Mouse (Mus musculus) spleen, adult 2 months (tissue): ENCODE data around the gene Slc46a2. TPM values are rescaled to one million over a fixed set of nuclear protein-coding genes. Genes with fewer than 3 reads are reported as not detected.

ENCODE experiments used
- DNase-seq, 2 experiments: peaks; one replicate each; pipeline versions ENCODE4 v3.0.0 to v3.0.0-alpha.2; 2012 to 2021; ENCODE audit warnings: low spot score in 2 of 2, low read depth in 1 of 2
- H3K27ac ChIP-seq: fragments of 200-500 bp; 2 replicates; pipeline ENCODE4 v1.5.1; 2012; ENCODE audit warnings: low read length, inconsistent platforms; ENCODE audit not compliant: insufficient read depth
- H3K27me3 ChIP-seq: fragments of 200-500 bp; 2 replicates; pipeline ENCODE4 v1.6.1; 2012; ENCODE audit warnings: mild to moderate bottlenecking, moderate library complexity, low read length, inconsistent platforms; ENCODE audit not compliant: control insufficient read depth, insufficient read depth
- H3K36me3 ChIP-seq: fragments of 200-500 bp; 2 replicates; pipeline ENCODE4 v1.6.1; 2012; ENCODE audit warnings: mild to moderate bottlenecking, low read length, inconsistent platforms; ENCODE audit not compliant: control insufficient read depth, insufficient read depth
- H3K4me1 ChIP-seq: fragments of 200-500 bp; 2 replicates; pipeline ENCODE4 v1.6.1; 2011; ENCODE audit warnings: inconsistent platforms; ENCODE audit not compliant: control insufficient read depth, insufficient read depth, insufficient read length
- H3K4me3 ChIP-seq: fragments of 200-500 bp; 2 replicates; pipeline ENCODE4 v1.5.1; 2011; ENCODE audit warnings: mild to moderate bottlenecking, inconsistent platforms; ENCODE audit not compliant: insufficient read depth, insufficient read length; ENCODE audit errors: extremely low read depth
- CTCF ChIP-seq: fragments of 200-500 bp; IDR thresholded peaks from 2 replicates; pipeline ENCODE4 v1.5.1; 2011; ENCODE audit warnings: mild to moderate bottlenecking, inconsistent platforms; ENCODE audit not compliant: insufficient read depth, insufficient read length, insufficient replicate concordance; ENCODE audit errors: extremely low read depth
- POLR2A ChIP-seq: fragments of 200-500 bp; IDR thresholded peaks from 2 replicates; pipeline ENCODE4 v1.6.1; 2011; ENCODE audit warnings: low read depth, low read length, inconsistent platforms
- WGBS: fragments of 180-500 bp; shearing (Covaris S2); methylation state at CpG from one replicate; pipeline ENCODE4 v1.1.7; 2018; 5-methylcytosine and 5-hydroxymethylcytosine counted together
- polyA plus RNA-seq: library from polyadenylated mRNA; depleted of rRNA; stranded (reverse); fragments of >200 nt; gene quantifications from 2 replicates; pipeline ENCODE4 v1.2.3, GENCODE M21; 2012

The Slc46a2 gene
- polyA plus RNA-seq, 1 experiment = not detected

DNA sequence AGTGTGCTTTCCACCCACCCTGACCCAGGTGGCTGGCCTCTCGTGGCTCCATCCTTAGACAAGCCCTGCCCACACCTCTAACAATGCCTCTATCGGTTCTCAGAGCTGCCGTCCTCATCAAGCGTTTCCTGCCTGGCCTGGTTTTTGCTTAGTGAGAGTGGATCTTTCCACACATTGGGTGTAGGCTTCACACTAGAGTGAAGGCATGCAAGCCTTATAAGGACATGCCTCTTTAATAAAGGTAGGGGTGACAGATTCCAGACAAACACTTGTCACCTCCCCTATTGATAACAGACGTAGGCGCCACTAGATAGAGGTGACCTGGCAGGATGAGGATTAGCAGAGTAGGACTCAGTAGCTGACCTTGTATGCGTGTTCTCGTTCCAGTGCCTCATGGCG is 16.3 kb downstream of the Slc46a2 start:
- Histone ChIP-seq H3K4me1 (no peaks in the 10 kb centered on the region), H3K27ac (no peak overlapping the region), H3K36me3 (peaks cover 38% of the 10 kb centered on the region), H3K4me3 (no peak overlapping the region), H3K27me3 (no peaks in the 10 kb centered on the region)
- DNase-seq = no peak
- 87% methylated on average over 9 of the region's 9 CpGs for WGBS
- TF ChIP-seq CTCF = no peak
- TF ChIP-seq POLR2A = no peak

DNA sequence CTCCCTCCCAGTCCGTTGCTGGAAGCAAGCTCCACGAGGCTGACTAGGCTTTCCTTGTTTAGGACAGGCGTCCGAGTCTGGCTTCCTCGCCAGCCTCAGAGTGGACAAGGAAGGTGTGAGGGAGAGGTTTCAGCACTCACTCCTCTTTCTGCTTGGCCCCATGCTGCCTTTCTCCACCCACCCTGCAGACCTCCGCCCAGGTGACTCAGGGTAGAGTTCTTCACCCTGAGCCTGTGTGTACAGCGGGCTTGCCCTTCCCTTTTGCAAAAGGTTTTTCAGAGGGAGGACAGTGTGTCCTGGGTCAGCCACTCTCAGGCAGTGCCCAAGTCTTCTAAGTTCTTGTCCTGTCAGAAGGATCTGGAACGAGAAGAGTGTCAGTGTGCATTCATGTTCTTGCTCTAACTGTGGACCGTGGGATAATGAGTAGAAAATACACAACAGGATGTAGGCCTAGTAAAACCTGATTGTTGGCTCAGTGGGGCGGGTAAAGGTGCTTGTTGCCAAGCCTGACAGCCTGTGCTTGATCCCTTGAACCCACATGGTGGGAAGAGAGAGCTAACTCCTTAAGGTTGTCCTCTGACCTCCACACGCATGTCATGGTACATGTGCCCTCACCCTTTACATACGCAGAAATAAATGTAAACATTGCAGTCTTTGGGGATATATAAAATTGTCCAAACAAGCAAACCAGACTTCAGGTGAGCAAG is 16.9 kb downstream of the Slc46a2 start:
- H3K4me1 ChIP-seq = no peaks in the 10 kb centered on the region

DNA sequence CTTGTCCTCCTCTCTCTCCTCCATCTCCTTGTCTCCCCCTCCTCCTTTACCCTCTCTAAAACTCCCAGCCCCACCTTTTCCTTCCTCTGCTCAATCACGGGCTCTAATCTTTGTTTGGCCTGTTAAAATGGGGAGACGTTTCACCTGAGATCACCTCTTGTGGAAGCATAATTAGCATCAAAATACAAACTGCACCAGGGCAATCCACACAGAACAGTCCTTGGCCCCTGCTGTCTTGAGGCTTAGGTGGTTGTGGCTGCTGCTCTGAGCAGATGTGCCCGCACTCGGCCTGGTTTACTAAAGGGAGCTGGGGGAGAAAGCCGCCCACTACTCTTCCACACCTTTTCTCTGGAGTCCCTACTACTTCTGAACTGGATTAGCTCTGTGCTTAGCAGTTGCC is 18.9 kb downstream of the Slc46a2 start:
- DNase-seq = no peak
- TF ChIP-seq CTCF (no peak), POLR2A (no peak)
- Histone ChIP-seq H3K4me3 (no peak overlapping the region), H3K4me1 (no peaks in the 10 kb centered on the region), H3K36me3 (peaks cover 45% of the 10 kb centered on the region), H3K27me3 (no peaks in the 10 kb centered on the region), H3K27ac (no peak overlapping the region)
- 88% methylated on average over 5 of the region's 5 CpGs for WGBS

More for the DNA sequence above, 16.9 kb downstream of the Slc46a2 start:
- H3K27ac ChIP-seq = peak overlapping the region; percentile 40; the same call in 1 of the 2 replicates
- peaks cover 42% of the 10 kb centered on the region for H3K36me3 ChIP-seq
- no peak overlapping the region for H3K4me3 ChIP-seq
- DNase-seq = no peak
- H3K27me3 ChIP-seq = no peaks in the 10 kb centered on the region
- 88% methylated on average over 12 of the region's 12 CpGs for WGBS
- no peak for TF ChIP-seq POLR2A
- no peak for TF ChIP-seq CTCF

DNA sequence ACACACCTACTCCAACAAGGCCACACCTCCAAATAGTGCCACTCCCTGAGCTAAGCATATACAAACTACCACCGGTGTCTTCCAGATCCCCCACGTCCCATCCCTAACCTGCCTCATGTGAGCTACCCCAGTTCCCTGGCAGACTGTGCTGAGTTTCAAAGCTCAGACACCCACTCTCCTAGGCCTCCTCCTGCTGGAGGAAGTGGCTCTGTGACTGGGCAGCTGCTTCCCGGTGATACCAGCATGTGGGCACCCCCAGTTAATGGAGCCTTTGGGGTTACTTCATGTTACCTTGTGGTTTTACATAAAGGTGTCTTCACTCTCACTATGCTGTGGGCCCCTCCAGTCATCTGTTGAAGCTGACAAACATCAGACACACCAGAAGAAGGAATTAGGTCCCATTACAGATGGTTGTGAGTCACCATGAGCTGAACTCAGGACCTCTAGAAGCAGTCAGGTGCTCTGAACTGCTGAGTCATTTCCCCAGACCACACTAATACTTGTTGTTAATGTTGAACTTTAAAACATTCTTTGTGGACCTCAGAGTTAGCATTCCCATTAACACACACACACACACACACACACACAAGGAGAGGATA is 19.8 kb downstream of the Slc46a2 start:
- peaks cover 45% of the 10 kb centered on the region for H3K36me3 ChIP-seq
- no peak for DNase-seq
- WGBS = 63% methylated on average over 3 of the region's 3 CpGs

DNA sequence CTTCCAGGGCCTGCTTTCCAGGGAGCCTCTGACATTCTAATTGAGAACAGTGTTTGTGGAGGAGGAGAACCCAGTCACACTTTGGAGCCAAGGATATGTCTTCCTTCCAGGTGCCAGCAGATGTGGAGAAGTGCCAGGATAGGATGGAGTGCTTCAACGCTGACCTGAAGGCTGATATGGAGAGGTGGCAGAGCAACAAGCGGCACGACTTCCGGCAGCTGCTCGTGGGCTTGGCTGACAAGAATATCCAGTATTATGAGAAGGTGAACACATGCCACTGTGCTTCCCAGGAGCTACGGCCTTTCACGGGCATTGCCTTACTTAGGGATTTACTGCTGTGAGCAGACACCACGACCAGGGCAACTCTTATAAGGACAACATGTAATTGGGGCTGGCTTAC is 20.4 kb downstream of the Slc46a2 start:
- TF ChIP-seq POLR2A (no peak), CTCF (no peak)
- no peaks in the 10 kb centered on the region for H3K27me3 ChIP-seq
- WGBS = 95% methylated on average over 8 of the region's 8 CpGs
- peaks cover 42% of the 10 kb centered on the region for H3K36me3 ChIP-seq
- DNase-seq = no peak
- H3K4me3 ChIP-seq = no peak overlapping the region
- H3K4me1 ChIP-seq = no peaks in the 10 kb centered on the region
- H3K27ac ChIP-seq = no peak overlapping the region

More for the DNA sequence above, 19.8 kb downstream of the Slc46a2 start:
- H3K4me1 ChIP-seq = no peaks in the 10 kb centered on the region
- no peak for TF ChIP-seq CTCF
- TF ChIP-seq POLR2A = no peak
- H3K27ac ChIP-seq = no peak overlapping the region
- H3K27me3 ChIP-seq = no peaks in the 10 kb centered on the region
- H3K4me3 ChIP-seq = no peak overlapping the region

DNA sequence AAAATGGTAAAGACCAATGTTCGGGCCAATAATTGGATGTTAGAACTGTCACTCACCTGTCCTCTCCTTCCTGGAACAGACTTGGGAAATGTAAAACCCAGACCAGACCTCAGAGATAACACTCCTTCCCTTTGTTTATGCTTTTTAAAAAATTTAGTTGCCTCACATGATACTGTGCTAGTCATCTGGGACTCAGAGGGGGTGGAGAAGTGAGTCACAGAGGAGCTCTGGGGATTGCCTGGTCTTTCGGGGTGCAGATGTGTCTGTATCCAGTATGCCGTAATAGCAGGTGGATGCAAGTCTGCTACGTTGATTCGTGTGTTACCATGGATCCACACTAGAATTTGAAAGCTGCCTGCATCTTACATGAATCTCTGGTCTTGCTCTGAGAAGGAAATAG is 22.1 kb downstream of the Slc46a2 start:
- WGBS = 87% methylated on average over 5 of the region's 5 CpGs
- Histone ChIP-seq H3K27me3 (no peaks in the 10 kb centered on the region), H3K4me1 (no peaks in the 10 kb centered on the region), H3K36me3 (peaks cover 36% of the 10 kb centered on the region), H3K4me3 (no peak overlapping the region), H3K27ac (no peak overlapping the region)
- no peak for TF ChIP-seq CTCF
- no peak for TF ChIP-seq POLR2A
- no peak for DNase-seq
